Mouse (Mus musculus) embryonic facial prominence, embryonic 13.5 days (tissue): ENCODE measurements around the gene Rabgap1l. TPM values are rescaled to one million over a fixed set of nuclear protein-coding genes. Genes with fewer than 3 reads are reported as not detected.

ENCODE experiments used
- ATAC-seq: fragments of 200-750 bp; cut with Nextera tagmentation; 2 replicates; pipeline ENCODE4 v1.8.0; 2017; ENCODE audit warnings: low read depth; ENCODE audit not compliant: insufficient number of reproducible peaks, insufficient read depth, low FRiP score, low TSS enrichment
- H3K27ac ChIP-seq: fragments of 300-500 bp; sonication (generic); 2 replicates; pipeline ENCODE4 v1.5.1; 2015; ENCODE audit warnings: moderate library complexity, mild to moderate bottlenecking, inconsistent platforms
- H3K27me3 ChIP-seq: fragments of 300-500 bp; sonication (generic); 2 replicates; pipeline ENCODE4 v1.6.1; 2015; ENCODE audit warnings: mild to moderate bottlenecking, inconsistent platforms
- H3K36me3 ChIP-seq: fragments of 300-500 bp; sonication (generic); 2 replicates; pipeline ENCODE4 v1.6.1; 2015; ENCODE audit warnings: mild to moderate bottlenecking, inconsistent platforms
- H3K4me1 ChIP-seq: fragments of 300-500 bp; sonication (generic); 2 replicates; pipeline ENCODE4 v1.6.1; 2015; ENCODE audit warnings: inconsistent platforms
- H3K4me2 ChIP-seq: fragments of 300-500 bp; sonication (generic); 2 replicates; pipeline ENCODE4 v1.6.1; 2015; ENCODE audit warnings: moderate library complexity, mild to moderate bottlenecking, inconsistent platforms
- H3K4me3 ChIP-seq: fragments of 300-500 bp; sonication (generic); 2 replicates; pipeline ENCODE4 v1.5.1; 2015; ENCODE audit warnings: mild to moderate bottlenecking, inconsistent platforms
- H3K9ac ChIP-seq: fragments of 300-500 bp; sonication (generic); 2 replicates; pipeline ENCODE4 v1.6.1; 2015; ENCODE audit warnings: mild to moderate bottlenecking, inconsistent platforms
- H3K9me3 ChIP-seq: fragments of 300-500 bp; sonication (generic); 2 replicates; pipeline ENCODE4 v1.6.1; 2016; ENCODE audit warnings: inconsistent platforms
- WGBS: fragments of 180-500 bp; shearing (Covaris S2); methylation state at CpG from one replicate; pipeline ENCODE4 v1.1.7; 2015; ENCODE audit warnings: mixed read lengths; 5-methylcytosine and 5-hydroxymethylcytosine counted together
- polyA plus RNA-seq: library from polyadenylated mRNA; unstranded; fragments of >200 nt; fragmentation: Nextera tagmentation; extraction: Ambion mirVana; gene quantifications from 2 replicates; pipeline ENCODE4 v1.2.1, GENCODE M21; 2015

Rabgap1l gene
- polyA plus RNA-seq, 1 experiment from 2014 or later = 22.1 TPM

DNA sequence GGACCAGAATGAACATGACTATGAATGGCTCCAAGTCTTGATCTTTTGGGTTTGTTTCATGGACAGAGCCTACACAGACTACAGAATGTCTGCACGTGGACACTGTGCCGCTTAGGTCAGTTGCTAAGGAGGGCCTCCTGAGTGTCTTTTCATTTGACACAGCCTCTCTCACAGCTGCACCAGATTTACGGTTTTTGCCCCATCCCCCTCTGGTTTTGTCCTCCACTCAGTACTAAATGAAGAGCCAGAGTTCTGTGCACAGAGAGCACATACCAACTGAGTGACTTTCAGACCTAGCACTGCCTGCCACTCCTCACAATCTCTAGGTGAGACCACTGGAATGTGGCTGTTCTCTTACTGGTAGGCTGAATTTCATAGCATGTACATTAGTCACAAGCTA lies 272.3 kb downstream of the Rabgap1l start:
- H3K36me3 ChIP-seq = no peaks in the 10 kb centered on the region
- H3K9ac ChIP-seq = no peak overlapping the region
- no peaks in the 10 kb centered on the region for H3K4me1 ChIP-seq
- H3K4me2 ChIP-seq = no peak overlapping the region
- H3K27ac ChIP-seq = no peak overlapping the region
- H3K4me3 ChIP-seq = no peak overlapping the region
- 38% methylated on average over 3 of the region's 3 CpGs for WGBS
- ATAC-seq = no peak
- H3K9me3 ChIP-seq = no peaks in the 10 kb centered on the region
- no peaks in the 10 kb centered on the region for H3K27me3 ChIP-seq

DNA sequence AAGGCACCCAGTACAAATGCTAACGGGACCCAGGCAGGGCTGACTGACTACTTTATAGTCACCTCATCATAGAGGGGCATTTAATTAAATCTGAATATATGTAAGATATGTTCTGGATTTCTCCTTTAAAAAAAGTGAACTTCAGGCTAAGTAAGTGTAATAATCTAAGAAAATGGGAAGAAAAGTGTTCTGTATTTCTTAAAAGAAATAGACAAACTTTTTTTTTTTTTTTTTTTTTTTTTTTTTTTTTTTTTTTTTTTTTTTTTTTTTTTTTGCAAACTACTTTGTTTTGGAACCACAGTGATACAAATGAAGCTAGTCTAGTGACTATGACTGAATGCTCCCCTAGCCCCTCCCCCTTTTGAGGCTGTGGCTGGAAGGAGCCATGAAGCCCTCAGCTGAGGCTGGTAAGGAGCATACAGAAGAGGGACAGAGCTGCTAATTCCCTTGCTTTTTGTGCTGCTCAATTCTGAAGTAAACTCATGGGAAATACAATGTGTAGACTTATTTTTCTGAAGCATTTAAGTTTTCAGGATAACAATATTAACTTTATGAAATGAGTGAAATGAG lies 273.0 kb downstream of the Rabgap1l start:
- ATAC-seq = no peak
- Histone ChIP-seq H3K4me1 (no peaks in the 10 kb centered on the region), H3K27ac (no peak overlapping the region), H3K27me3 (no peaks in the 10 kb centered on the region), H3K36me3 (no peaks in the 10 kb centered on the region), H3K4me2 (no peak overlapping the region), H3K4me3 (no peak overlapping the region), H3K9ac (no peak overlapping the region), H3K9me3 (no peaks in the 10 kb centered on the region)
- 81% methylated on average over 1 of the region's 1 CpGs for WGBS

DNA sequence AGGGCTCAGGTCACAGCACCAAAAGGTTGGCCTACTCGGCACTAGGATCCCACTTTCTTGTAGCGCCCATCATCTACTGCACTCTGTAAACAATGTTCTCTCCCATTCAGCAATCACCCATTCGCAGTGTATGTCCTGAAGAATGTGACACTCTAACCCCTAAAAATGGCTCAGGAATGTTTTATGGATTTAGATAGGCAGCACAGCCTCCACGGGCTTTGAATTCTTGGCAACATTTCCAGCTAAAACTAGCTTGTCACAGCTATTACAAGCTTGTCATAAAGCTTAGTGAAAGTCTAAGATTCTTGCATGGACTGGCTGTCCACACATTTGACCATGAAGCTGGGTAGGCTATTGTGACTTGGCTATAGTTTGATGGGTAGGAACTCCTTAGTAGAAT lies 274.5 kb downstream of the Rabgap1l start:
- Histone ChIP-seq H3K9me3 (no peaks in the 10 kb centered on the region), H3K36me3 (no peaks in the 10 kb centered on the region), H3K9ac (no peak overlapping the region), H3K4me1 (no peaks in the 10 kb centered on the region), H3K27me3 (no peaks in the 10 kb centered on the region), H3K4me3 (no peak overlapping the region), H3K4me2 (no peak overlapping the region), H3K27ac (no peak overlapping the region)
- no peak for ATAC-seq
- 65% methylated on average over 4 of the region's 4 CpGs for WGBS

DNA sequence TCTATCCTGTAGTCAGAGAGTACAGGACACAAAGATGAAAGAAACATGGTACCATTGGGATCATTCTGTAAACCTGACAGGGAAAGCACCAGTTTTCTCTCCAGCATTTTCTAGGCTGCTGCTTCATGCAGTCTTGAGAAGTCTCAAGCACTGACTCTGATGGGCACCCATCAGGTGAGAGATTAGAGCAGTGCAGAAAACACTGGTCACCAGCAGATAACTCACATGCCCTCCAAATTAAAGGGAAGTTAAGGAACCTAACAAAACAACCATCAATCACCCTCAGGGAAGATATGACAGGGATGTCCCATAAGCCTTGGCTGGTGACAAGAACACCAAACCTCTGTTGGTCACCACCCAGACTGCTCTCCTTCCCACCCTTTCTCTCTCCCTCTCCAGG lies 285.2 kb downstream of the Rabgap1l start:
- no peak for ATAC-seq
- H3K27me3 ChIP-seq = no peaks in the 10 kb centered on the region
- no peaks in the 10 kb centered on the region for H3K9me3 ChIP-seq
- H3K27ac ChIP-seq = no peak overlapping the region
- H3K4me3 ChIP-seq = no peak overlapping the region
- no peak overlapping the region for H3K4me2 ChIP-seq
- no peak overlapping the region for H3K9ac ChIP-seq
- no peaks in the 10 kb centered on the region for H3K36me3 ChIP-seq
- H3K4me1 ChIP-seq = no peaks in the 10 kb centered on the region

DNA sequence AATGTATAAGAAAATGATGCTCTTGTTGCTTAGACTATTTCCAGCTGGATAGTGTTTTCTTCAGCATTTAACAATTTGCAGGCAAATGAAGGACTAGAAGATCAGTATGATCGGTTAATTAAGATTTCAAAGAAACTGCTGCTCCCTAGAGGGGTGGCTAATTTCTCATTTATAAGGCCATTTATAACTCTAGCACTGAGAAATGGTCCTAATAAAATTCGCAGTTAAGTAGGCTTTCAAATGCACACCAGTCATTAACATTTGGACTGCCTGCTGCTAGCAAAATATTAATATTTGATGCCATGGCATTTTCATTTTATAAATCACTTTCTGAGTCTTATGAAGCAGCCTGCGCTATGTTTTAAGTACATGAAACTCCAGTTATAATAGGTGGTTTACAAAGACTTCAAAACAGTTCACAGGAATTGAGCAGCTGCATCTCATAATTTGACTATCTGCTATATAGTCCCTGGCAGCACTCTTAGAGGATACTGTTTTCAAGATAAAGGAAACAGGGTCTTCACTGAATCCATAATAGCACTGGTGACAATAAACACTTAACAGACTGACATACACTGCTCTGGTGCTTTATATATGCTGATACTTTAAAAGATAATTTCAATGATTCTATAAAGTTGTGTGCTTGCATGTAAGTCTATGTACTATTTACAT lies 296.0 kb downstream of the Rabgap1l start:
- no peak overlapping the region for H3K4me2 ChIP-seq
- WGBS = 70% methylated on average over 3 of the region's 3 CpGs
- no peaks in the 10 kb centered on the region for H3K36me3 ChIP-seq
- H3K9me3 ChIP-seq = no peaks in the 10 kb centered on the region
- no peak for ATAC-seq
- H3K4me1 ChIP-seq = no peaks in the 10 kb centered on the region
- no peaks in the 10 kb centered on the region for H3K27me3 ChIP-seq
- H3K27ac ChIP-seq = no peak overlapping the region
- no peak overlapping the region for H3K4me3 ChIP-seq
- H3K9ac ChIP-seq = no peak overlapping the region

DNA sequence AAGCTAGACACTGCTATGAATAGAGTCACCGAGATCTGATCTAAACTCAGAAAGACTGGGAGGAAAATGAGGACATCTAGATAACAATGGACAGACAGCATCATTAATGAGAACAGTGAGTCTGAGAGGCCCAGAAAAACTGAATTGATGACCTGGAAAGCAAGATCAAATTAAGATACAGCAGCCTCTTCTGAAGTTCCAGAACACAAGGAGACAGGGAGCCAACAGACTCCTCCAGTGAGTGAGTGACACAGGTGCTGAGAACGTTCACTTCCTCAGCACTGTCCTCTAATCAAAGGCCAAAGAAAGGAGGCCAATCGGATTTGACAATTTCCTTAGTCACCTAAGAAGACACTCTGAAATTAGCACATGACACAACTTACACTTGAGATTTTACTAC lies 307.3 kb downstream of the Rabgap1l start:
- Histone ChIP-seq H3K36me3 (no peaks in the 10 kb centered on the region), H3K9me3 (no peaks in the 10 kb centered on the region), H3K27ac (no peak overlapping the region), H3K9ac (no peak overlapping the region), H3K4me2 (no peak overlapping the region), H3K4me3 (no peak overlapping the region), H3K27me3 (no peaks in the 10 kb centered on the region), H3K4me1 (no peaks in the 10 kb centered on the region)
- no peak for ATAC-seq
- 69% methylated on average over 3 of the region's 3 CpGs for WGBS

DNA sequence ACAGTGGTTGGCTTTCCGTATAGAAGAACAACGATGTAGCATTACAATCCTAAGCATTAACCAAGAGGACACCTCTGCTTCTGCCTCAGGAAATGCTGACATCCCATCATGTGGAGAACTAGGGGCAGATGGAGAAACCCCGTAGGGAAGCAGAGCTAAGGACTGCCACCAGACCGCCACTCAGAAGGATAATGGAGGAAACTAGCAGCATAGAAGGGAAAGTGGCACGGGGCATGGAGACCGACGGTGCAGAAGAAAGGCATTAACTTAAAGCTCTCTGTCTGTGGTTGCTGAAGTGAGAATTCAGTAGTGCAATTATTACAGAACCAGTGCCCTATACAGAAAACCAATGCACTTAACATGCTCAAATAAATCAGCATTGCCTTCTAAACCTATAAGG lies 308.0 kb downstream of the Rabgap1l start:
- Histone ChIP-seq H3K4me3 (no peak overlapping the region), H3K36me3 (no peaks in the 10 kb centered on the region), H3K27me3 (no peaks in the 10 kb centered on the region), H3K4me1 (no peaks in the 10 kb centered on the region), H3K9me3 (no peaks in the 10 kb centered on the region), H3K9ac (no peak overlapping the region), H3K27ac (no peak overlapping the region), H3K4me2 (no peak overlapping the region)
- 87% methylated on average over 7 of the region's 7 CpGs for WGBS
- ATAC-seq = no peak

DNA sequence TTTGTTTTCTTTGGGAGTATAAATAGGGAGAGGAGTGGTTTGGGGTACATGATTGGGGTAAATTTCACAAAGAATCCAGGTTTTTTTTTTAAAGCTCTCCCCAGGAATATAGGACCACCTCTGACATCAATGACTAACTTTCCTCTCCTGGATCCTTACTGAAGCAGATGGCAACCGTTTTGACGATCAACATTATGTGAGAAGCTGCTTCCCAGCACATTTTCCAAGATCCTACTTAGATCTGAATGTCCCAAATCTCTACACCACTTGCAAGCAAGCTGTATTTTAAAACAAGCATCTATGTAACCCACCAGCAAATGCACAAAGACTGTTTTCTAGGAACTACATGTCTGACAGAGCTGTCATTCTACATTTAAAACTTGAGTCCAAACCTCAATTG lies 311.4 kb downstream of the Rabgap1l start:
- no peaks in the 10 kb centered on the region for H3K36me3 ChIP-seq
- ATAC-seq = no peak
- H3K27ac ChIP-seq = no peak overlapping the region
- no peaks in the 10 kb centered on the region for H3K27me3 ChIP-seq
- H3K9me3 ChIP-seq = no peaks in the 10 kb centered on the region
- no peaks in the 10 kb centered on the region for H3K4me1 ChIP-seq
- no peak overlapping the region for H3K9ac ChIP-seq
- no peak overlapping the region for H3K4me3 ChIP-seq
- 92% methylated on average over 2 of the region's 2 CpGs for WGBS
- H3K4me2 ChIP-seq = no peak overlapping the region

DNA sequence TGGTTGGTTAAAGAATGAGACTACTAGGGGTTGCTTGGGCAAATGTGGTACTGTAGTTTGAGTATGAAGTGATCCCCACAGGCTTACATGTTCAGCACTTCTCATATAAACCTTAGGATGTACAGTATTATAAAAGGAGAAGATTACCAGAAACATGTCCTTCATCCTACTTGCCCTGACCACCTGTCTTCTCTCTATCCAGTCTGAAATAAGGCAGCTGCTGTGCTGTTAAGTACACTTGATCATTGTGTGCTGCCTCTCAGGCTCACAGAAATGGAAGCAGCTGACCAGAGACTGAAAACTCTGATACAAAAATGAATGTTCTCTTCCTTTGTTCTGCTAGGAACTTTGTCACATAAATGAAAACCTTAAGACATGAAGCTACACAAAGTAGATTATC lies 325.6 kb downstream of the Rabgap1l start:
- no peaks in the 10 kb centered on the region for H3K36me3 ChIP-seq
- H3K4me2 ChIP-seq = no peak overlapping the region

DNA sequence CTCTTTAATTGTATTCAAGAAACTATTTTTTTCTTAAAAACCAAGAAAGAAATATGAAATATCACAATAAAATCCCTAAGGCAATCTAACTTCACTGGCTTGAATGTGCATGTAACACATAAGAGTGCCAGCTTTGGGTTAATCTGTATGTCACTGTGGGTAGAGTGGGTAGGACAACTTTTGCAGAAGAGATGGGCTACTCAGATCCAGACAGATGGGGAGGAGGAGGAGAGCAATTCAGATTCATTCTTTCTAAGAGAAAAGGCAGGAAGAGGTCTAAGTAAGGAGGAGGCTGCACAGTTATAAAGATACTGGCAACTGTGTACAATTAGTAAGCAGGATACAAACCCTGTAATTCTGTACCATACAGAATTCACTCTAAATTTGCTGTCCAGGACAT lies 327.8 kb downstream of the Rabgap1l start:
- Histone ChIP-seq H3K36me3 (no peaks in the 10 kb centered on the region), H3K4me1 (no peaks in the 10 kb centered on the region), H3K9ac (no peak overlapping the region), H3K27ac (no peak overlapping the region), H3K4me2 (no peak overlapping the region), H3K9me3 (no peaks in the 10 kb centered on the region), H3K27me3 (no peaks in the 10 kb centered on the region), H3K4me3 (no peak overlapping the region)
- no peak for ATAC-seq

More for the DNA sequence above, 325.6 kb downstream of the Rabgap1l start:
- H3K4me3 ChIP-seq = no peak overlapping the region
- no peak for ATAC-seq
- no peak overlapping the region for H3K27ac ChIP-seq
- H3K4me1 ChIP-seq = no peaks in the 10 kb centered on the region
- H3K9me3 ChIP-seq = no peaks in the 10 kb centered on the region
- H3K27me3 ChIP-seq = no peaks in the 10 kb centered on the region
- H3K9ac ChIP-seq = no peak overlapping the region

DNA sequence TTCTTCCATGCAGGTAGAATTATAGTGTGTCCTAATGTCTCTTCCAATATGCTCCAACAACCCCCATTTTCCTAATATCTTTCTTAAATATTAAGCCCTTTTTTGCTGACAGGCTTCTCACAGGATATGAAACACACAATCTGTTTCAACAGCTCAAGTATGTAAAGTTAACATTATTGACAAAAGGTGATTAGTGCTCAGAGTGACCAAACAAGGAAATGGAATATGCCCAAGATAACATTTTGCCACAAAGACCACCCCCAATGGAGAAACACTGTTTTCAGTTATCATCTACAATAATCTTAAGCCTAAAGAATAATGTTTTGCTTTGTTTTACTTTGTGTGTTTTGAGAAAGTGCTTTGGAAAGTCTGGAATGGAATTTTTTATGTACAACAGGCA lies 328.9 kb downstream of the Rabgap1l start:
- Histone ChIP-seq H3K27me3 (no peaks in the 10 kb centered on the region), H3K27ac (no peak overlapping the region), H3K4me2 (no peak overlapping the region), H3K4me1 (no peaks in the 10 kb centered on the region), H3K9me3 (no peaks in the 10 kb centered on the region), H3K4me3 (no peak overlapping the region), H3K36me3 (no peaks in the 10 kb centered on the region), H3K9ac (no peak overlapping the region)
- ATAC-seq = no peak

DNA sequence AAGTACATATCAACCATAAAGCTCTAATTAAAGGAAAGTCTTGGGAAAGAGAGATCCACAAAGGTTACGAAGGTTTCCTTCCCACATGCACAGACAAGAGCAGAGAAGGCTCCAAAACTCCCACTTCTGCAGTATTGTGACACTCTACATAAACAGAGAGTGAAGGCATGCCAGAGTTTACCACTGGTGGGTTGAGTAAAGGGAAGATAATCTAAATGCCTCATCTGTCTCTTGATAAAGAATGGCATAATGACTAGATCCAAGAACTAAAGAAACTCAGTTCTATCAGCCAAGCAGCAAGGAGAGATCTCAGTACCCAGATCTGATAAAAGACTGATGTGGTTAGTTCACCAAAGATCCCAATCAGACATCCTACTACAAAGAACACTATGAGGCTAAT lies 332.7 kb downstream of the Rabgap1l start:
- Histone ChIP-seq H3K4me3 (no peak overlapping the region), H3K4me2 (no peak overlapping the region), H3K36me3 (no peaks in the 10 kb centered on the region), H3K27me3 (no peaks in the 10 kb centered on the region), H3K9me3 (no peaks in the 10 kb centered on the region), H3K9ac (no peak overlapping the region), H3K27ac (no peak overlapping the region), H3K4me1 (no peaks in the 10 kb centered on the region)
- no peak for ATAC-seq
- 80% methylated on average over 1 of the region's 1 CpGs for WGBS
